Mouse (Mus musculus) MEL-GATA-1-ER (cell line): ENCODE data around the gene 1810009A15Rik.
"Not testable (repeated sequence)": the region's sequence is repeated elsewhere in the genome, so short reads cannot be mapped to it uniquely, and the experiment has no call there.

Experiments
- DNase-seq: peaks from one replicate; pipeline ENCODE4 v3.0.0-alpha.2; 2012; ENCODE audit warnings: low read depth; ENCODE audit errors: extremely low read depth

The 1810009A15Rik gene

DNA sequence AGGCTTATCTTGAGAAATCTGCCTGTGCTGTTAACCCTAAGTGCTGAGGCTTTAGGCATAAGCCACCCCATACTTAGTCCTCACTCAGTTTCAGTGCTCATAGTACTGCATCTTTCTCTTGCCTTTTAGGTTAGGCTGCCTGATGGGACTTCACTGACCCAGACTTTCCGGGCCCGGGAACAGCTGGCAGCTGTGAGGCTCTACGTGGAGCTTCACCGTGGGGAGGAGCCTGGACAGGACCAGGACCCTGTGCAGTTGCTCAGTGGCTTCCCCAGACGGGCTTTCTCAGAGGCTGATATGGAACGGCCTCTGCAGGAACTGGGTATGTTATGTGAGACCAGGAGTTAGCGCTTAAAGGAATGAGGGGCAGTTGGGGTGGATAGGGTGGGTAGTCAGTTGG lies 13.6 kb upstream of the 1810009A15Rik start:
- no peak for DNase-seq

DNA sequence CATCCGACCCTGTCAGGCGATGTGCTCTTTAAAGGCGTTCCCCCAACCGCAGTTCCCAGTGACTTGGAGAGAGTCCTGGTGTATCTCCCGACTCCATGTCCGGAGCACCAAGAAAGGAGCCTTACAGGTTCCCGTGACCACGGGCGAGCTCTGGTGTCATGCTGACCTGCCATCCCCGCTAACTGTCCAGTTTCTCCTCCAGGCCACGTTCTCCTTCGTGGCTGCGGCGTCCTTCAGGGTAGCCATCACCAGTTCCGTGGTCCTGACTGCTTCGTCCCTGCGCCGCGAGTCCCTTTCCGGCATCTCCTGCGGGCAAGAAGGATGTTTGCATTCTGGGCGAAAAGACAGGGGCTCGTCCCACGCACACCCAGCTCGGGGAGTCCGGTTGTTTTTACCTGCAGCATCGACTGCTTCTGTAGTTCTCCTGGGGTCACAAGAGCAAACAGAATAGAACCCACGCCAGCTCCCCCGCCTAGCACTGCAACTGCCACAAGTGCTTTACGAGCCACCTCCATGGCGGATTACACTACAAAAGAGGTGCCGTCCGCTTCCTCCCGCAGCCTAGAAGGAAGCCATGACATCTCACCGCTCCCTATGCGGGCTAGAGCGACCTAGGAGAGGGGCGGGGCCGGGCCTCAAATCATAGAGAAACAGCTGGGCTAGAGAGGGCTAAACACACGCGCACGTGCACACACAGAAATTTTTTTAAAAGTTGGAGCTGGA lies 8.2 kb upstream of the 1810009A15Rik start, which contains the start of gene Uqcc3:
Uqcc3 (minus strand) TSS at position 613 of the 723 bp plus-strand sequence.
- DNase-seq, result peak; percentile 81

DNA sequence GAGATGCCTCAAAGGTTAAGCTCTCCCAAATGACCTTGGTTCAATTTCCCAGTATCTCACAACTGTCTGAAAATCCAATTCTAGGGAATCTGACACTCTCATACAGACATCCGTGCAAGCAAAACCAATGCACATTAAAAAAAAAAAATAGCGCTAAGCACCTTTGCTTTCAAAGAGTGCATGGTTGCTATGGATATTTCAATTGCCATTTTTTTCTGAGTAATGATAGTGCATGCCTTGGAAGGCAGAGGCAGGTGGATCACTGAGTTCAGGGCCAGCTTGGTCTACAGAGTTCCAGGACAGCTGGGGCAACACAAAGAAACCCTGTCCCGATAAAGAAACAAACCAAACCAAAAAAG lies 7.6 kb upstream of the 1810009A15Rik start:
- DNase-seq, result no peak

DNA sequence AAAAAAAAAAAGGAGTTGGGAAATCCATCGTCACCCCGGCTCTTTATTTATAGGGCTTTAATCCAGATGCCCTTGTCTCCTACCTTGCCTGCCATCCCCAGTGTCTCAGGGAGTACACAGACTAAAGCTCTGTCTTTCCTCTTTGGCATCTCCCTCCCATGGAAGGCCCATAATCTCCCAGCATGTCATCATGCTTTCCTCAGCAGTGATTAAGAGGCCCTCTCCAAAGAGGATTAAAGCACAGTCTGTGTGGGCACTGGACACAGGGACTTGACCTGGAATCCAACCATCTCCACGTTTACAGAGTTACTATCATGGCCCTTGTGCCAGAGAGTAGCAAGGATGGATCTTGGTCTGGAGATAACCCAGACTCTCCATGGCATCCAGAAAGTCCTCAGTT lies 5.0 kb upstream of the 1810009A15Rik start, which contains the start of the genes Lbhd1 and Gm49403:
Lbhd1 (plus strand) TSS at position 117 of the 400 bp plus-strand sequence.
Gm49403 (plus strand) TSS at position 315 of the 400 bp plus-strand sequence.
- no peak for DNase-seq

DNA sequence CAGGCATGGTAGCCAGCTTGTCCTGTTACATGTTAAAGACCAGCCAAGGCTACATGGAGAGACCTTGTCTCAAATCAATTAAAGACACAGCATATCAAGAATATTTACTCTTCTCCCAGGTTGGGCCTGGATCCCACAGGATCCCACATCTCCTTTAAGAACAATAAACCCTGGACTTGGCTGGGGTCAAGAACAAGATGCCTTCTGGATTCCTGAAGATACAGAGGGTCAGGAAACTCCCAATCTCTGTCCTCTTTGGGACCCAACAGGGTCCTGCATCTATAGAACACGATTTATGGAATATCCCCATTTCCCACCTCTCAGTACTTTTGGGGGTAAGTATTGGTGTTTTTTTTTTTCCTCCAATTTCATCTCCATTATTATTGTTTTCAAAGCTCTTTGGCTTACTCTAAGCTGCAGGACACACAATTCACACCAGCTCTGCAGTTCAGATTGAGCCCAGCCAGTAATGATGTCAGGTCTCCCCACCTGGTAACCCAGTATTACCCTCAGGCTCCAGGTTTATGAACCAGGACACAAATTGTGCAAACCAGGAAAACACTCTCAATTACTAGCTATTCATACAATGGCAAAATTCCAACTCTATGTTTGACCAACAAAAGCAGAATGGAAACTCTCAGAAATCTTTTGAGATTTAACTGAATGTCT lies 1.6 kb upstream of the 1810009A15Rik start:
- DNase-seq, result no peak

DNA sequence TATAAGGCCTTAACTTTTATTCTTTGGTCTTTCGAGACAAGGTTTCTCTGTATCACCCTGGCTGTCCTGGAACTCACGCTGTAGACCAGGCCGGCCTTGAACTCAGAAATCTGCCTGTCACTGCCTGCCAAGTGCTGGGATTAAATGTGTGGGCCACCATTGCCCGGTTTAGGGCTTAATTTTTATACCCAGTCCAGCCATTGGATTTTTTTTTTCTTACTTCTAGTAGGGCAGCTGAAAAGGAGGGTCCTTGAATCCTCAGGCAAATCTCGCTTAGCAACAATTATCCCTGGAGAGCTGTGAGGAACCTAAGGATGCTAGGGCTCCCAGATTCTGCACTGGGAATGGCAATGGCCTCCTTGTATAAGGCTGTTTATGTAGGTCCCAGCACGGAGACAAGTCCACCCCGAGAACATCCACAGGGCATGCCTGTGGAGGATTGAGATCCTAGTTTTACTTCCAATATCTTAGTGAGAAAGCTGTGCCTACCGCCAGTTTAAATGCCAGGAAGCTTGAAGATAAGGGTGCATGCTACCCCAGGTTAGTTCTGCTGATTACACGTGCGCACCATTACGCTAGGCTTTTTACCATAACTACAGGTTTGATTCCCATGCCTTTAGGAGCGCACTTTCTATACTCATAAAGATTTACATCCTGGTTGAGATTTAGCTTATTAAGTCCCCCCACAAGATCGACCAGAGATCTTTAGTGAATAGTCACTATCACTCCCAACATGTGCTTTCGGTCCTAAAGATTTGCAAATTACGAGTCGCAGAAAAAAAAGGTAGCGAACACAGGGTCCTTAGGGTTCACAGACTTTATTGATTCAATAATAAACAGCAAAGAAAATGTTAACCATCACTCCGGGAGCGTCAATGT lies 829 bp upstream of the 1810009A15Rik start:
- DNase-seq, result no peak

DNA sequence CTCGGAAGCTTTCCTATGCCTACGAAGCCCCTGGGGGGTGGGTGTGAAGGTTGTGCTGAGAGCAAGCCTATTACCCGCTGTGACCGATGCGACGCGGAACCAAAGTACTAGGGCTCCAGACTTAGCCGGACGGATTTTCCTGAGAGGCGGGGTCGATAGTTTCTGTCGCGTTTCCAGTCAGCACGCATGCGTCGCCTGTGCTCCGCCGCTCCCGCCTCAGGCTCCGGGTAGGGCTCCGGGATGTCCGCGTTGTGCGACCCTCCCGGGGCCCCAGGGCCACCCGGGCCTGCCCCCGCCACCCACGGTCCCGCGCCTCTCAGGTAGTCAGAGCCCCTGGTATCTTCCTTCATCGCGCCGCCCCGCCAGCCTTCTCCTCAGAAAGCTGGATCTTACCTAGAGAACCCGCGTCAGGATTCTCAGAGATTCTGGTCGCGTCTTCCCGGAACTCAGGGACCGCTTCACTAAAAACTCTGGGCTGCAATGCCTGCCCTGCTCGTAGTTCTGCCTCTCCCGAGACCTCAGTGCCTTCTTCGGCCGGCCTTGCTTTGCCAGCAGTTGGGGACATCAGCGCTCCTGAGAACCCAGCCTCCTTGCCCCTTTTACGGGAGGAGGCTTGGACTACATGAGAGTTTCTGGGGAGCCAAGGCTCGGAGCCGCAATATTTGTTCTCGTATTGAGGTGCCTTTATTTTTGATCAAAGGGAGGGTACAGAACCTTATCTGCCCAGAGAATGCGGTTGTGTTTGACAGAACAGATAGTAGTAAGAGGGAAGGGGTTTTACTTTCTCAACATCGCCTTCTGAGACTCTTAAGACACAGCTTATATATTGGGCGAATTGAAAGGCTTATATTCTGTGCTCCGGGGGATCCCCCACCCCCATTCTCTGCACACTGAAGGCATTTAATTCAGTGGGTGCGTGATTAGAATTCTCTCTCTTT lies 4.4 kb downstream of the 1810009A15Rik start, which contains the start of gene Ints5:
Ints5 (plus strand) TSS at position 177 of the 938 bp plus-strand sequence.
- peak; percentile 85 for DNase-seq

DNA sequence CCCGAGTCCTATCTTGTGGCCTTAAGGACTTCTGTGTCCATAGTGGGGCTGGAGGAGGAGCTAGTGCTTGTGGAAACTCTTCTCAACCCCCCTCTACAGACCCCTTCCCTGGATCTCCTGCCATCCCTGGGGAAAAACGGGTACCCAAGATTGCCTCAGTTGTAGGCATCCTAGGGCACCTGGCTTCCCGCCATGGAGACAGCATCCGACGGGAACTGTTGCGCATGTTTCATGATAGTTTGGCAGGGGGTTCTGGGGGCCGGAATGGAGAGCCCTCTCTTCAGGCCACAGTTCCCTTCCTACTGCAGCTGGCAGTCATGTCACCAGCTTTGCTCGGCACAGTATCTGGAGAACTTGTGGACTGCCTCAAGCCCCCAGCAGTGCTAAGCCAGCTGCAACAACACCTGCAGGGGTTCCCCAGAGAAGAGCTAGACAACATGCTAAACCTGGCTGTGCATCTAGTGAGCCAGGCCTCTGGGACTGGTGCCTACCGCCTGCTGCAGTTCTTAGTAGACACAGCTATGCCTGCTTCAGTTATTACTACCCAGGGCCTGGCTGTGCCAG lies 6.8 kb downstream of the 1810009A15Rik start:
- no peak for DNase-seq

DNA sequence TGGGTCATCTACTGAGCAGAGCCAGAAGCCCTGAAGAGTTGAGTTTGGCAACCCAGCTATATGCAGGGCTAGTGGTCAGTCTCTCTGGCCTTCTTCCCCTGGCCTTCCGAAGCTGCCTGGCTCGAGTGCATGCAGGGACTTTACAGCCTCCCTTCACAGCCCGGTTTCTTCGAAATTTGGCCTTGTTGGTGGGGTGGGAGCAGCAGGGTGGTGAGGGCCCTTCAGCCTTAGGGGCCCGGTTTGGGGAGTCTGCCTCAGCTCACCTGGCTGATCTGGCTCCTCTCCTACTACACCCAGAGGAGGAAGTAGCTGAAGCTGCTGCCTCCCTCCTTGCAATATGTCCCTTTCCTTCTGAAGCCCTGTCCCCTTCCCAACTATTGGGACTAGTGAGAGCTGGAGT lies 7.6 kb downstream of the 1810009A15Rik start:
- not testable (repeated sequence) for DNase-seq

DNA sequence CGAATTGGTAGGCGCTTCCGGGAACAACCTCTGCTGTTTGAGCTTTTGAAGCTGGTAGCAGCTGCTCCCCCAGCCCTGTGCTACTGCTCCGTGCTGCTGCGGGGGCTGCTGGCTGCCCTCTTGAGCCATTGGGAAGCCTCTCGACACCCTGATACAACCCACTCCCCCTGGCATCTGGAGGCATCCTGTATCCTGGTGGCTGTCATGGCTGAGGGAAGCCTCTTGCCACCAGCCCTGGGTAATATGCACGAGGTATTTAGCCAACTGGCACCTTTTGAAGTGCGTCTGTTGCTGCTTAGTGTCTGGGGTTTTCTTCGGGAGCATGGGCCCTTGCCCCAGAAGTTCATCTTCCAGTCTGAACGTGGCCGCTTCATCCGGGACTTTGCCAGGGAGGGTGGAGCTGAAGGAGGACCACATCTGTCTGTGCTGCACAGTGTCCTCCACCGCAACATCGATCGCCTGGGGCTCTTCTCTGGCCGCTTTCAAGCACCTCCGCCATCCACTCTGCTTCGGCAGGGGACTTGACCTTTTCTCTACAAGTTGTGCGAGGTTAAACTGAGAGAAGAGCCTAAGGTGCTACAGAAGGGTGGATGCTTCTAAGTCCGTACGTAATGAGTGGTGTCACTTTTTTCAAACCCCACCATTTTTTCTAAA lies 8.7 kb downstream of the 1810009A15Rik start:
- not testable (repeated sequence) for DNase-seq

DNA sequence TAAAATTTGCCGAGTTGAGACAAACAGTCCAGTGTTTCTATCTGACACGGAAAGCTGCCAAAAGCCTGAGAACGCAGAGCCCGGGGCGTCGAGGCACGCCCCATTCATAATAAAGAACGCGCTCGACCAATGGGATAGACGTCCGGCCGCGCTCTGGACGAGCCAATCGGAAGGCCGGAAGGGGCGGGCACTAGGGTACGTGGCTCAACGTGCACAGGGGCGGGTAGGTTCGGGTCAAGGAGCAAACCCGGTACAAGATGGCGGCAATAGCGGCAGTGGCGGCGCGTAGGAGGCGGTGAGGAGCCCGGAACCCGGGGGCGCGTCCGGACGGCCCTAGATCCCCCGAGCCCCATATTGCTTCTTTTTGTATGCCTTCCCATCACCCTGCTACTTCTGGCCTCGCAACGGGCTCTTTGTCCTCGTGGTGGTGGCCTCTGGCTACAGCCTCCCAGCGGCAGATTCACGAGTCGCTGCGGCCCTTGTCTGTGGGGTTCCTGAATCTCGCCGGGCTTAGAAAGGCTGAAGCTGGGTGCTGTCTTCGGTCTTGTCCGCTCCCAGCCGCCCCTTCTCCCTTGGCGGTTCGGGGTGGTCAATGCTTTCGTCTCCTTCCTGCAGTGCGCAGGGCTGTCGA lies 9.3 kb downstream of the 1810009A15Rik start, which contains the start of gene Ganab:
Ganab (plus strand) TSS at position 207 of the 631 bp plus-strand sequence.
- DNase-seq, result peak; percentile 91

DNA sequence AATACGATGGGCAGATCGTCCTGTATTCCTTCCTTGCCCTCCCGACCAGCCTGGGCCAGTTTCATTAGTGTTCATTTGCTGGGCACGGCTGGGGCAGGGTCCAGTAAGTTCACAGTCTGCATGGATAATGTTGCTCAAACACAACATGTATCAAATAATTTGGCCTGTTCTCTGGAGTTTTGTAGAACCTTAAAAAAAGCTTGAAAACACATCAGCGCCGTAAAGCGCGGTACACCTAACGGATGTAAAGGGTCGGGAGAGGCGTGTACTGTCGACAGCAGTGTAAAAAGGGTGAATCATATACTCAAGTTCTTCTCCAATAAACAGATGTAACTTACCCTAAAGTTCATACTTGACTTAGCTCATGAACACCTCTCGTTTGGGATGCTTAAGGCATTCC lies 9.9 kb downstream of the 1810009A15Rik start:
- no peak for DNase-seq

DNA sequence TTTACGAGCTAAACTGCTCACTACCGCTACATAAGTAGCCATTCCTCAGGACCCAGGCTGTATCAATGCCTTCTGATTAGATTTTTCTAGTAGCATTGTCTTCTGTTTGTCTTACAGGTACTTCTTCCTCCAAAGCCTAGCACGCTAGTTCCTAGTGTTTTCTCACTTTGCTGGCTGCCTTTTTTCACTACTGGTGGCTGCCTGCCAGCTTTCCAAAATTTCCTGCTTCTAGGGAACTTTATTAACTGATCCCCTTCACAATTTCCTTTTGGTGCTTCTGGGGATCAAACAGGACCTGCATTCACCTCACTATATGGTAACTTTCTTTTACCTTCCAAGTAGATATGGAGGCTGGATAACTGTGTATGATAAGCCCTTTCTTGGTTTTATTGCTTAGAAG lies 10.4 kb downstream of the 1810009A15Rik start:
- DNase-seq, result no peak

DNA sequence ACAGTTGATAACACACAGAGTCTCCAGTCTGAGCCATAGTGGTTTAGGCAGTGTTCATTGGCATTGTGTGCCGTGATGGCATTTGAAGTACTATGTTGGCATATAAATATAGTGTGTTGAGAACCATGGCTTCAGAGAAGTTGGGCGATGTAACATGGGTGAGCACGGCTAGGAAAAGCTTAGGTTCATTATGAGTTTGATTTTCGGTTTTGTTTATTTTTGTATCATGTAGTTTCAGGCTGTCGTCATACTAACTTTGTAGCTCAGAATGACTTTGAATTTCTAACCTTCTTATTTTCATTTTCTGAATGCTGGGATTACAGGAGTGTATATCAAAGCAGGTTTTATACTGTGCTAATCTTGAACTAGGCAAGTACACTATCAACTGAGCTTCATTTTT lies 14.8 kb downstream of the 1810009A15Rik start:
- no peak for DNase-seq

DNA sequence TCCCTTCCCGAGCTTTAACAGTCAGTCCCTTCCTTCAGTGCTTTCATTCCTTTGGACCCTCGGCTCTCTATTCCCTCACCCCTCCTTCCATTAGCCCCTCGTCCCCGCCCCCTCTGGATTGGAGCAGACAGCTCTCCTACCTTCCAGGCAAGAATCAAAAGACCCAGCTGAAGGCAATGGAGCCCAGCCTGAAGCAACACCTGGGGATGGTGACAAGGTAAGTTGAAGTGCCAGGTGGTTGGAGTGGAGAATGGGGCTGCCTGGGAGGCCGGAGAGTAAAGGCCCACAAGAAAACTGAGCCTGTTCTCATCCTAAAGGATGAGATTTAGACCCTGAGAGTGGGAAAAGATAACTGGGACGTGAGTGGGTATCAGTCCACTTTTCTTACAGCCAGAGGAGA lies 19.9 kb downstream of the 1810009A15Rik start:
- DNase-seq, result no peak

DNA sequence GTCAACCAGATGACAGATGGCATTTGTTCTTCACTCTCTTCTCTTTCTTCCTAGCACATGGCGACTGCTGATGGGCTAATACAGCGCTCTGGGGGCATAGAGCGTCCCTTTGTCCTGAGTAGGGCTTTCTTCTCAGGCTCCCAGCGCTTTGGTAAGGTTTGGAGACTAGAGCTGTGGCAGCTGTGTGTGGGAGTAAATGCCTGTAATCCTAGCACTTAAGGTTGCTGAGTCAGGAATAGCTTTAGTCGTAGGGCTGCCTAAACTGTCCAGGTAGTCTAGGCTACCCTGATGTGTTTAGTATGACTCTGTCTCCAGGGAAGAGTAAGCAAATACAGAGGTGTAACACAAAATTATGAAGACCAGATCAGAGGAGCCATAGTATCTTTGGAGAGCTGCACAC lies 23.2 kb downstream of the 1810009A15Rik start:
- DNase-seq, result no peak

DNA sequence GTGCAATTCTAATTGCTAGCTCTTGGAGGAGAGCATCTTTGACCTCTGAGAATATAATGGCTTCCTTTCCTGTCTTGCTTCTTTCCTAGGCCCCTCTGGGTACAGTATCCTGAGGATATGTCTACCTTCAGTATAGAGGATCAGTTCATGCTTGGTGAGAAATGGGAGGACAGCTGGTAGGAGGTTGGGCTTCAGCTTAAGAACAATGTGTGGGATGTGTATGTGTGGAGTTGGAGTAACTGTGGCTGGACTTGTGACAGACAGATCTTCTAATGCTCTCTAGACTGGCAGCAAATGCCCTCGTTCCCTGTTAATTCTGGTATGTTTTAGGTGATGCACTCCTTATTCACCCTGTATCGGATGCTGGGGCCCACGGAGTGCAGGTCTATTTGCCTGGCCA lies 25.6 kb downstream of the 1810009A15Rik start:
- DNase-seq, result no peak

DNA sequence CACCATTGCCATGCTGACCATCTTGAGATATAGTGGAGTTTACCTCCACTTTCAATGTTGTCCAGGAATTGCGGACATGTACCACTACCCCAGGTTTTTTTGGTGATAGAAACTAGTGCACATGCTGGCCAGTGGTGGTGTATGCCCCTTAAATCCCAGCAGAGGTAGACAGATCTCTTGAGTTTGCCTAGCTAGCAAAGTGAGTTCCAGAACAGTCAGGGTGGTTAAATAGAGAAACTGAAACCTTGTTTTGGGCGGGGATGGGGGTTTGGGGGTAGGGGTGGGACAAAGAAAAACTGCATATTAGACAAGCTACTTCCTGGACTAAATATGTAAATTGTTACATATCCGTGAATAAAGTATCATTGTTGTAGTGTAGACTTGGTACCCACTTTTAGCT lies 30.3 kb downstream of the 1810009A15Rik start:
- no peak for DNase-seq

DNA sequence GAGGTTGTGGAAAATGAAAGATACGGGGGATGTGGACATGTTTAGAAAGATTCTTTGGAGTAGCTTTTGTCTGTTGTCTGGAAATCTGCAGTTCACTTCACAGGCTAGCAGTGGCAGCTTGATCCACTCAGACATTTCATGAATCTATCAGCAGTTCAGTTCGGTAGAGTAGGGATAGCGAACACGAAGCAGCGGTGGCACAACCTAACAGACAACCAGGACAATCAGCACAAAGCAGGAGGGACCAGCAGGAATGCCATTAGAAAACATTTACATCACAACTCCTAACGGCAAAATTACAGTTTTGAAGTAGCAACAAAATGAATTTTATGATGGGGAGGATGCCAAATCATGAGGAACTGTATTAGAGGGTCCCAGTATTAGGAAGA lies 31.0 kb downstream of the 1810009A15Rik start:
- no peak for DNase-seq
